Mouse (Mus musculus): Measurements from ENCODE around the gene Ccdc13.

The Ccdc13 gene

GRCm38 (mm10) chr9:121759091-121760081 is 79.9 kb downstream of the Ccdc13 start, which contains the start of gene Zfp651:
Zfp651 (plus strand) TSS chr9:121759330.
- DNase-seq, result peak; percentile 82

DNA sequence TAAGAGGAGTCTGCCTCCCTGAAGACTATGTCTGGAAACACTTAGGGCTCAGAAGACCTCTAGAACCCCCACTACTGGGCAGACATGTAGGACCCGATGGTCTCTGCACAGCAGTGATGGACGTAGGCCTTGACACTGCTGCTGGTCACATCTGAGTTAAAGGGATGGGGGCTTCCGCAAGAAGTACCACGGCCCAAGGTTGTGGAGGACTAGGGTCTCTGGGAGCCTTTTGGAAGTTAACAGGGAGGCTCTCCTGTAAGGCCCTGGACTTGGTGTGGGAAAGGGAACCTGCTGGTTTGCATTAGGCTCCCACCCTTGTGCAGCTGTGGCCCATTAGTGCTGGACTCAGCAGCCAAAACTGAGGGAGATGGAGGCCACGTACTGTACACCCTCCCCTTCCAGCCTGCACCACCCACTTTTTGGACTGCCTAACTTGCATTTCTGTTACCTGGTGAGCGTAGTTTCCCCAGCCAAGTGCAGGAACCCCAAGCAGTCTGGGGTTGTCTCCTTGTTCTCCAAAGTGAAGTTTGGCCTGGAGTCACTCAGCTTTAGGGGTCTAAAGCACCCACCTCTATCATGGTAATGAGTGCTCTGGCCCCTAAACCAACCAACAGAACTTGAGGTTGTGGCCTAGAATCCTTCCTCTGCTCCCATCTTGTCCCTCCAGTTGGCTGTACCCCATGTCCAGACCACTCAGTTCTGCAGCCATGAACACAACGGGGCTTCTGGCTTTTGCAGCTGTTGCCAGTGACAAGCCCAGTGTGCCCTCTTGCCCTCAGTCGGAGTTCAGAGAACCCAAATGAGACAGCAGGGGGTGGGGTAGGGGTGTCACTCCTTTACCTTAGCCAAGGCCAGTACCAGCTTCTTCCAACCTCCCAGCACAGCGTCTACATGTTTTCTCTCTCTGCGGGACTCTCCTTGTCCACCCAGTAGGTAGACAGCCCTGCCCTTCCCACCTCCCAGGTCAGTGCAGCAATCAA is 81.1 kb downstream of the Ccdc13 start:
- DNase-seq, result no peak

GRCm38 (mm10) chr9:121757432-121757831 is 81.8 kb downstream of the Ccdc13 start:
- DNase-seq, result no peak

DNA sequence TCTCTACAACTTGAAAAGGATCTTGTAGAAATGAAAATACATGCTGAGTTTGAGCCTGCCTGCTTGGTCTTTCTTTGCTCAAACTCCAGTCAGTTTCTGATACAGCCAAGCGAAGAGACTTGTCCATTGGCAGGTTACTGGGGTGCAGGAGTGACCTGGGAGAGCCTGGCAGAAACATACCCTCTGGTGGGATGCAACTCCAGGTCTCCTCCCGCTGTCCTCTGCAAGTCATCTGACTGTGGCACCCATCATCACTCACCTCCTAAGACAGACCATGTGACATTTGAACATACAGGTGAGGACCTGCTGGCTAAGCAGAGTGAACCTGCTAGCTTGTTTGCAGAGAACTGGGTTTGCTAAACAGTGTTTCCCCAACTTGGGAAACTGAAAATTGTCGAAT is 82.5 kb downstream of the Ccdc13 start:
- no peak for DNase-seq

GRCm38 (mm10) chr9:121754624-121755023 is 84.6 kb downstream of the Ccdc13 start:
- no peak for DNase-seq

DNA sequence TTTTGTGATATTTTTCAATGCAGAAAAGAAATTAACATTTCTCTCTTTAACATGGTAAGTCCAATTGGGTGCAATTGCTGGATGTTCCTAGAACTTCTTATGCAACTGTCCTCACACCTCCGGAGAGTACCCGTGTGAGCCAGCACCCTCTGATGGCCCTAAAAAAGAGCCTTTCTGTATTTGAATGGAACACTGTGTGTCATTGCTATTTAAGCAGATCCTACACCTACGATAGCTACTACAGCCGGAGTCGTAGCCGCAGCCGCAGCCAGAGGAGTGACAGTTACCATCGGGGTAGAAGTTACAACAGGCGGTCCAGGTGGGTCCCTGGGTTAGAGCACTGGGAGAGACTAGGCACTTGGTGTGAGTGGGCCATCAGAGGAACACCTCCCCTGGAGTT is 86.5 kb downstream of the Ccdc13 start:
- no peak for DNase-seq

Measured in right cerebral cortex, postnatal 25 days (tissue).